Mouse (Mus musculus) adrenal gland, adult 2 months (tissue): ENCODE results near the gene Shld2. TPM values are rescaled to one million over a fixed set of nuclear protein-coding genes. Genes with fewer than 3 reads are reported as not detected.
"Not testable (repeated sequence)": the region's sequence is repeated elsewhere in the genome, so short reads cannot be mapped to it uniquely, and the experiment has no call there.

Source experiments
- DNase-seq: peaks from one replicate; pipeline ENCODE4 v3.0.0; 2021
- polyA plus RNA-seq: library from polyadenylated mRNA; depleted of rRNA; stranded (reverse); fragments of >200 nt; gene quantifications from 2 replicates; pipeline ENCODE4 v1.2.3, GENCODE M21; 2012
- total RNA-seq, 2 experiments: library from RNA; stranded (reverse); gene quantifications; 2 replicates each; pipeline ENCODE4 v1.2.3; 2021

The Shld2 gene
- total and polyA plus RNA-seq, 3 experiments, result 1.4 to 9.2 (median 7.6) TPM

- DNase-seq, result no peak
Observed at GRCm38 (mm10) chr14:34323576-34324085, 13.3 kb upstream of the Shld2 start.

GRCm38 (mm10) chr14:34318113-34318512, 7.8 kb upstream of the Shld2 start:
- DNase-seq, result no peak

- DNase-seq, result no peak
Observed at GRCm38 (mm10) chr14:34317431-34317830, 7.1 kb upstream of the Shld2 start.

- no peak for DNase-seq
Observed at GRCm38 (mm10) chr14:34316346-34316745, 6.1 kb upstream of the Shld2 start.

GRCm38 (mm10) chr14:34314796-34315195, 4.5 kb upstream of the Shld2 start:
- DNase-seq, result no peak

GRCm38 (mm10) chr14:34314383-34314782, 4.1 kb upstream of the Shld2 start:
- not testable (repeated sequence) for DNase-seq

GRCm38 (mm10) chr14:34313612-34314011, 3.3 kb upstream of the Shld2 start:
- no peak for DNase-seq

- no peak for DNase-seq
Observed at GRCm38 (mm10) chr14:34312339-34313048, 2.2 kb upstream of the Shld2 start.

GRCm38 (mm10) chr14:34311691-34312090, 1.4 kb upstream of the Shld2 start:
- DNase-seq, result peak; percentile 42

- peak; percentile 80 for DNase-seq
Observed at GRCm38 (mm10) chr14:34311021-34311631, 833 bp upstream of the Shld2 start.

- no peak for DNase-seq
Observed at GRCm38 (mm10) chr14:34309907-34310233, 423 bp downstream of the Shld2 start.

- DNase-seq, result no peak
Observed at GRCm38 (mm10) chr14:34309266-34309665, 1.0 kb downstream of the Shld2 start.

- no peak for DNase-seq
Observed at GRCm38 (mm10) chr14:34303265-34303680, 7.0 kb downstream of the Shld2 start.

- no peak for DNase-seq
Observed at GRCm38 (mm10) chr14:34302681-34303242, 7.5 kb downstream of the Shld2 start.

- DNase-seq, result no peak
Observed at GRCm38 (mm10) chr14:34298871-34299700, 11.2 kb downstream of the Shld2 start.

GRCm38 (mm10) chr14:34297634-34298033, 12.7 kb downstream of the Shld2 start:
- no peak for DNase-seq

- peak; percentile 72 for DNase-seq
Observed at GRCm38 (mm10) chr14:34297038-34297437, 13.3 kb downstream of the Shld2 start.

- no peak for DNase-seq
Observed at GRCm38 (mm10) chr14:34296350-34296749, 13.9 kb downstream of the Shld2 start.

GRCm38 (mm10) chr14:34293641-34294040, 16.7 kb downstream of the Shld2 start:
- DNase-seq, result no peak

- no peak for DNase-seq
Observed at GRCm38 (mm10) chr14:34290229-34290628, 20.1 kb downstream of the Shld2 start.

- DNase-seq, result no peak
Observed at GRCm38 (mm10) chr14:34289259-34290015, 20.9 kb downstream of the Shld2 start.

GRCm38 (mm10) chr14:34288396-34288795, 21.9 kb downstream of the Shld2 start:
- no peak for DNase-seq
